Mouse (Mus musculus) hematopoietic stem cell, adult 5-6 weeks (primary cell): ENCODE measurements around the gene Ift27. TPM values are rescaled to one million over a fixed set of nuclear protein-coding genes. Genes with fewer than 3 reads are reported as not detected.

Source experiments
- ATAC-seq, 2 experiments: fragments of 125-278 bp in 1 of 2; replicated peaks in 1 of 2; 2 replicates each; pipeline ENCODE4 v1.8.0; 2016 to 2017; ENCODE audit warnings: inconsistent platforms in 2 of 2, mild to moderate bottlenecking in 2 of 2, moderate number of reproducible peaks in 2 of 2, low read depth in 1 of 2, moderate TSS enrichment in 1 of 2; ENCODE audit not compliant: low FRiP score in 2 of 2, poor library complexity in 2 of 2, severe bottlenecking in 2 of 2, insufficient read depth in 1 of 2, low TSS enrichment in 1 of 2
- total RNA-seq: library from RNA; stranded (forward); fragments of 172-1452, 232-1000 nt; gene quantifications from 2 replicates; pipeline ENCODE4 v1.2.3, GENCODE M21; 2017

Ift27 gene
- total RNA-seq, 1 experiment from 2014 or later: 10.5 TPM

GRCm38 (mm10) chr15:78177257-78177656 is 3.4 kb upstream of the Ift27 start:
- no peak for ATAC-seq

GRCm38 (mm10) chr15:78174887-78175245 is 959 bp upstream of the Ift27 start:
- ATAC-seq: no peak

- ATAC-seq: no peak
These were observed 749 bp downstream of the Ift27 start for GRCm38 (mm10) chr15:78172899-78173817.

- no peak for ATAC-seq
These were observed 1.5 kb downstream of the Ift27 start for GRCm38 (mm10) chr15:78172256-78172898.

- no peak for ATAC-seq
These were observed 2.3 kb downstream of the Ift27 start for GRCm38 (mm10) chr15:78171651-78172050.

- no peak for ATAC-seq
These were observed 3.2 kb downstream of the Ift27 start for GRCm38 (mm10) chr15:78170708-78171107.

GRCm38 (mm10) chr15:78169566-78169965 is 4.3 kb downstream of the Ift27 start:
- ATAC-seq: no peak

- no peak for ATAC-seq
These were observed 8.6 kb downstream of the Ift27 start for GRCm38 (mm10) chr15:78165292-78165691.

- ATAC-seq: no peak
These were observed 9.4 kb downstream of the Ift27 start for GRCm38 (mm10) chr15:78164466-78164865.

- no peak for ATAC-seq
These were observed 12.0 kb downstream of the Ift27 start for GRCm38 (mm10) chr15:78161946-78162345.

GRCm38 (mm10) chr15:78158335-78158734 is 15.6 kb downstream of the Ift27 start:
- no peak for ATAC-seq

GRCm38 (mm10) chr15:78157824-78158223 is 16.1 kb downstream of the Ift27 start:
- no peak for ATAC-seq

- no peak for ATAC-seq
These were observed 16.6 kb downstream of the Ift27 start for GRCm38 (mm10) chr15:78157330-78157729.

GRCm38 (mm10) chr15:78155421-78155820 is 18.5 kb downstream of the Ift27 start:
- ATAC-seq: no peak

GRCm38 (mm10) chr15:78153045-78153775 is 20.7 kb downstream of the Ift27 start:
- ATAC-seq: no peak

GRCm38 (mm10) chr15:78148565-78148964 is 25.3 kb downstream of the Ift27 start:
- no peak for ATAC-seq

GRCm38 (mm10) chr15:78140226-78140625 is 33.7 kb downstream of the Ift27 start:
- ATAC-seq: no peak

- no peak for ATAC-seq
These were observed 39.3 kb downstream of the Ift27 start for GRCm38 (mm10) chr15:78134606-78135005.
